Mouse (Mus musculus): Measurements from ENCODE around the gene Bicd2.

Gene Bicd2

GRCm38 (mm10) chr13:49400139-49400538, 58.8 kb downstream of the Bicd2 start:
- peak; percentile 28 for DNase-seq (ENCODE audit: low read depth, low spot score)

GRCm38 (mm10) chr13:49402628-49403027, 61.2 kb downstream of the Bicd2 start:
- no peak for DNase-seq (ENCODE audit: low read depth, low spot score)

- DNase-seq (ENCODE audit: low read depth, low spot score), result no peak
These were observed 66.4 kb downstream of the Bicd2 start for GRCm38 (mm10) chr13:49407795-49408194.

GRCm38 (mm10) chr13:49420754-49421605, 79.6 kb downstream of the Bicd2 start, which contains the start of gene Ippk:
Ippk (plus strand) TSS chr13:49421249.
- peak; percentile 99 for DNase-seq (ENCODE audit: low read depth, low spot score)

- DNase-seq (ENCODE audit: low read depth, low spot score), result no peak
These were observed 80.2 kb downstream of the Bicd2 start for GRCm38 (mm10) chr13:49421606-49421917.

- no peak for DNase-seq (ENCODE audit: low read depth, low spot score)
These were observed 80.6 kb downstream of the Bicd2 start for GRCm38 (mm10) chr13:49421959-49422358.

GRCm38 (mm10) chr13:49426736-49427135, 85.4 kb downstream of the Bicd2 start:
- no peak for DNase-seq (ENCODE audit: low read depth, low spot score)

- no peak for DNase-seq (ENCODE audit: low read depth, low spot score)
These were observed 86.8 kb downstream of the Bicd2 start for GRCm38 (mm10) chr13:49428042-49428675.

- no peak for DNase-seq (ENCODE audit: low read depth, low spot score)
These were observed 89.1 kb downstream of the Bicd2 start for GRCm38 (mm10) chr13:49430529-49430928.

GRCm38 (mm10) chr13:49433268-49434029, 92.1 kb downstream of the Bicd2 start:
- DNase-seq (ENCODE audit: low read depth, low spot score), result no peak

- no peak for DNase-seq (ENCODE audit: low read depth, low spot score)
These were observed 94.4 kb downstream of the Bicd2 start for GRCm38 (mm10) chr13:49435745-49436144.

- no peak for DNase-seq (ENCODE audit: low read depth, low spot score)
These were observed 94.8 kb downstream of the Bicd2 start for GRCm38 (mm10) chr13:49436170-49436569.

Measured in R1 (cell line).